Mouse (Mus musculus): ENCODE data around the gene Scml2.
"Not testable (repeated sequence)": the region's sequence is repeated elsewhere in the genome, so short reads cannot be mapped to it uniquely, and the experiment has no call there.

Gene Scml2

DNA sequence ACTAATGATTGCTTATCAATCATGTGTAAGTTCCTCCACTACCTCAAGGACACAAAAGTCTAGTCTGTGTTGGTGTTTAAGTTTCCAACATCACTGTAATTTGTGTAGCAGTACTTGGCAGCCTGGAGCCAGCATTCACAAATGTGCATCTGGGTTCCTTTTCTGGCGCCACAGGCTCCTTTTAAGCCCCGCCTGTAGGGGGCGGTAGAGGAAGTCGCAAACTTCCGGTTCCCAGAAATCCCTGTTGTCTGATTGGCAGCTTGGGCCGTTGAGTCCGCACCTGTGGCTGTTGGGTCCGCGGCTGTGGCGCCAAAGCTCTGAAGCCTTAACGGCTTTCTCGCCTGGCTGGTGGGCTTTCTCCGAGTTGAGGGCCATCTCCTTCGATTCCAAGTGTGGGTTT lies at the start of gene Scml2:
Gene Scml2 (plus strand): TSS at position 301 of the 400 bp plus-strand sequence.
- DNase-seq (ENCODE audit: low spot score) = not testable (repeated sequence)

DNA sequence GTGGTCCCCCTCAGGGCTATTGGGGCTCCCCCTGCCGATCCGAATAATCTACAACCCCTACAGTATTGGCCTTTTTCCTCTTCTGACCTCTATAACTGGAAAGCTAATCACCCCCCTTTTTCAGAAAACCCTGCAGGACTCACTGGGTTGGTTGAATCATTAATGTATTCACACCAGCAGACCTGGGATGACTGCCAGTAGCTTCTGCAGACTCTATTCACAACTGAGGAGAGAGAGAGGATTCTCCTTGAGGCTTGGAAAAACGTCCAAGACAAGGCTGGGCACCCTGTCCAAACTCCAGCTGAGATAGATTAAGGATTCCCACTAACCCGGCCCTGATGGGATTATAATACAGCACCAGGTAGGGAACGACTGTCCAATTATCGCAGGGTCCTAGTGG lies 41.4 kb upstream of the Scml2 start:
- not testable (repeated sequence) for DNase-seq (ENCODE audit: low spot score)

DNA sequence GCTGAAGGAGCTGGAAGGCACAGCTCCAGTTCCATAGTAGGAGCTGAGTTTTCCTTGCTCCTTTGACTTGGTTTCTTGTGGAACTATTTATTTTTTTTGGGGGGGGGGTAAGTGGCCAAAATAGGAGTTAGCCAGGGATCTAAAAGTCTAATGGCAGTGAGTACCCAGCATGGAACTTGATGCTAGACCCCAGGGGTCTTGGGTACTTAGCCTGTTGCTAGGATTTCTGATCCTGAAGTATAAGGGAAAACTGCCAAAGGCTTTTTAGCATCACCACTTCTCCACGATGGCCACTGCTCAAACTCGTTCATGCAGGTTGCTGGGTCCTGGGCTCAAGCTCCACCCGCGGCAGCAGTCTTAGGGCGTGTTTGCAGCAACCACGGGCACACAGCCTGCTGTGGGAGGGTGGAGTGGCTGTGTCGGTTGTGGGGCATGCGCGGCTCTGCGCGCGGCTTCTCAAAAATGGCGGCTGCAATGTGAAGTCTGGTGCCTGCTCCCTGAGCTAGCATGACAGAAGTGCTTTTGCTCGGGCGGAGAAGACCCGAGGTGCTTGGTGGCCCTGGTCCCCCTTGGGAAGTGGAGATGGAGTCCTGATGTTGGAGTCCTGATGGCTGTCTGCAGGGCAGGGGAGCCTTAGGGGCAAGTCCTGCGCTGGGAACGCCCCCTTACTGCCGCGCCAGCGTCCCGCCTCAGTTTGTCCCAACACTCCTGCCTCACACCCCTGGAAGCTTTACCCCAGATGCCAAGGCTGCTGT lies 45.5 kb downstream of the Scml2 start:
- peak; percentile 33 for DNase-seq (ENCODE audit: low spot score)

DNA sequence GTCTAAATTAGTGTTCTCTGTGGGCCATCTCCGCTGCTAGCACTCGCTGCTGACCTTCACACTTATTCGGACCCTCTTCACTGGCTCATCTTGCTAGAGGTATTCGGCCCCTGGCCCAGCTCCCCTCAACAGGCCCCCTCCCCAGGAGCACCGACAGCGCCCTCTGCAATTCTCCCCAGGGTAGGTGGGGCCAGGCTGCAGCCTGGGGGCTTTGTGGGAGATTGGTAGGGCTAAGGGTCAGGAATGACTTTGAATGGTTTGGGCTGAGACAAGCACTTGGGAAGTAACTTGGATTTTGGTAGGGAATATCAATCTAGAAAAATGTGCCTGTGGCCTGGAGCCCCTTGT lies 46.0 kb downstream of the Scml2 start:
- DNase-seq (ENCODE audit: low spot score) = no peak

DNA sequence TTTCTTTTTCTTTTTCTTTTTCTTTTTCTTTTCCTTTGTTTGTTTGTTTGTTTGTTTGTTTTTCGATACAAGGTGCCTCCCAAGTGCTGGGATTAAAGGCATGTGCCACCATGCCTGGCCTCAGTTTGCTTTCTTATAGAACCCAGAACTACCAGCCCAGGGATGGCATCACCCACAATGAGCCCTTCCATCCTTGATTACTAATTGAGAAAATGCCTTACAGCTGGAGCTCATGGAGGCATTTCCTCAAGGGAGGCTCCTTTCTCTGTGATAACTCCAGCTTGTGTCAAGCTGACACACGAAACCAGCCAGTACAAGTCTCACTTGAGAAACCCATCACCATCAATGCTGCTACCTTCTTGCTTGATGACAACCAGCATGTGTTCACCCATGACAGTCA lies 170.2 kb downstream of the Scml2 start, which contains the start of gene Gm15262:
Gene Gm15262 (plus strand): TSS at position 301 of the 400 bp plus-strand sequence.
- not testable (repeated sequence) for DNase-seq (ENCODE audit: low spot score)

Measured in yolk sac, embryonic 10.5 days (tissue).